Mouse (Mus musculus) ES-CJ7 (cell line): Measurements from ENCODE around the gene Mfap1a.
"Not testable (repeated sequence)": the region's sequence is repeated elsewhere in the genome, so short reads cannot be mapped to it uniquely, and the experiment has no call there.

Experiments
- DNase-seq: peaks from one replicate; pipeline ENCODE4 v3.0.0; 2011; ENCODE audit warnings: low read depth, low spot score

Gene Mfap1a

DNA sequence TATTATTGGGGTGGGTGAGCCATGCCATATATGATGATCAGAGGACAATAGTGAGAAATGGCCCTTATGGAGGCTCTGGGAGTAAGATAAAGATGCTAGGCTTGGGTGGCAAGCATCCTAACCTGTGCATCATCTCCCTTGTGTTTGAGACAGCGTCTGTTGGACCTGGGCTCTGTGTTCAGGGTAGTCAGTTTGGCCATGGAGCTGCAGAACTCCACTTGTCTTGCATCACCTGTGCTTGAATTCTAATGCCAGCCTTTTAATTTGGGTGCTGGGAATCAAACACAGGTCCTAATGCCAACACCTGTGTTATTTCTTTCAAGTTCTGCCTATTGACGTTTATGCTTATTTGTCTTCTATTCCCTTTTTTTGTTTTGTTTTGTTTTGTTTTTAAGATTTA lies 31.2 kb downstream of the Mfap1a start:
- DNase-seq, result not testable (repeated sequence)

DNA sequence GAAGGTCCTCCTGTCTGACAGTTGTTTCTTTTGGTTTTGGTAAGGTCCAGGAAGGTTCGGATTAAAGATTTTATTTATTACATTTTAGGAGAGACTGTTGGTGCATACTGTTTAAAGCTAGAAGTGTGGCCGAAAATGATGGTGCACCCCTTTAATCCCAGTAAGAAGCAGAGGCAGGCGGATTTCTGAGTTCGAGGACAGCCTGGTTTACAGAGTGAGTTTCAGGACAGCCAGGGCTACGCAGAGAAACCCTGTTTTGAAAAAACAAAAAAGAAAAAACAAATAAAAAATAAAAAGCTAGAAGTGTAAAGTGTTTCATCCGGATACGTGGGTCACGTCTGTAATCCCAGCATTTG lies 32.3 kb downstream of the Mfap1a start:
- DNase-seq, result no peak

DNA sequence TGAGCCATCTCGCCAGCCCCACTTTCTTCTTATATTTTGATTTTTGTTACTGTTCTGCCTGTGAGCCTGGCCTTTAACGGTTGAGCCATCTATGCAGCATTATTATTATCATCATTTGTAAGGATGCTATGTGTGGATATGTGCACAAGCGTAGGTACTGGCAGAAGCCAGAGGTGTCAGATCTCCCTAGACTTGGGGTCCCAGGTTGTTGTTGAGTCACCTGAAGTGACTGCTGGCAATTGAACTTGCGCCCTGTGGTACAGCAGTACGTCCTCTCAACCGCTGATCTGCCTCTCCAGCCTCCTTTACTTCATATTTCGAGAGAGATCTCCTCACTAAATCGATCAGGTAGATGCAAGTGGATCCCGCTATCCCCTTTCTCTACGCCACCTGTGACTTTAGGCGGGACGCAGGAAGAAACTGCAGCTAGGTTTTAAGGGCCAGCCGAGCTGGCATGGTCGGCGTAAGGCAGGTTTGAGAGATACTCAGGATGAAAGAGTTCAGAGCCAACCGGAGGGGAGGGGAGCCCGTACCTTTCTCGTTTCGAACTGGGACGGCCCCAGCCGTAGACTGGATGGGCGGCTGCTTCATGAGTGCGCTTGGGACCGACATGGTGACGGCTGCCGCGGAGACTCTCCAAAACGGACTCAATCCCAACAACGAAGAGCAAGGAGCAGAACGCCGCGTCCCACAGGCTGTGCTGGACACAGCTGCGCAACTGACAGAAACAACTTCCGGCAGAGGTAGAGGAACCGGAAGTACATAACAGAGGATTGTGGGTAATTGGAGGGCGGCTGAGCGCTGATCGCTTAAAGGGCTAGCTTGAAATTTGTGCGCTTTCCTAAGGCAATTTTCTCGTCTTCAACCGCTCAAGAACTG lies 32.9 kb downstream of the Mfap1a start, which contains the start of gene Mfap1b:
Mfap1b (minus strand) TSS at position 767 of the 879 bp plus-strand sequence.
- DNase-seq, result peak; percentile 89

DNA sequence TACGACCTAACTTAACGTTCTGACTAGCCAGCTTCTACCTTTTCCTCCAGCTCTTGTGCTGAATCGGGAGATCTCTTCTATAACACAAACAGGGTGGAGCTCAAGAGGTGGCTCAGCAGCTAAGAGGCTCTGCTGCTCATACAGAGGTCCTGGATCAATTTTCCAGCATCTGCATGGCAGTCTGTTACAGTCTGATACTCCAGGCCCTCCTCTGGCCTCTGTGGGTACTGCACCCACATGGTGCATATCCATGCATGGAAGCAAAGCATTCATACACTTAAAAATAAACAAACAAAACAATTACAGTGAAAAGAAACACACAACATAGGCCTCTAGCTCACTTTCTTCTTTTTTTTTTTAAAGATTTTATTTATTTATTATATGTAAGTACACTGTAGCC lies 33.7 kb downstream of the Mfap1a start:
- not testable (repeated sequence) for DNase-seq

DNA sequence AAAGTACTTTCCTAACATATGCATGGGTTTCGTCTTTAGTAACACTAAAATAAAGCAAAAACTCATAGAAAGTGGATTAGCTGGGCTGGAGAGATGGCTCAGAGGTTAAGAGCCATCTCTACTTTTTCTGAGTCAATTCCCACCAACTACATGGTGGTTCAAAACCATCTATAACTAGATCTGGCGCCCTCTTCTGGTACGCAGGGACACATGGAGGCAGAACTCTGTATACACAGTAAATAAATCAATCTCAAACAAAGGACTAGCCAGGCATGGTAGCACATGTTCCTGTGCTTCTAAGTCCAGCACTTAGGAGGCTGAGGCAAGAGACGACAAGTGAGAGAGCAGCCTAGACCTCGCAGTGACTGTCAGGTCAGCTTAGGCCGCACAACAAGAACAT lies 37.5 kb downstream of the Mfap1a start:
- not testable (repeated sequence) for DNase-seq

DNA sequence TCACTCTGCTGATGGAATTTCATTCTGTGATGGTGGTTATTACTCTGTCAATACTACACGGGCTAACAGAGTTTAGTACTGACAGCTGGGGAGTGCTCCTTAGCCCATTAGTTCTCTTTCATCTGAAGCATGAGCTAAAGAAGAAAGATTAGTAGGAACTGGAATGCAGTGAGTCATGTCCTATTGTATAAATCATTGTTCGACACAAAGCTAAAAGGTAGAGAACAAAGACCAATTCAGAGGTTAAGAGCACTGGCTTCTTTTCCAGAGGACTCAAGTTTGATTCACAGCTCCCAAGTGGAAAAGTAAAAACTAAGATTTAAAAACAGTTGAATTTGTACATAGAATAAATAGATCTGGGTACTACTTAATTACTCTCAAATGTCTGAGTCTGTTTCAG lies 46.4 kb downstream of the Mfap1a start:
- DNase-seq, result no peak

DNA sequence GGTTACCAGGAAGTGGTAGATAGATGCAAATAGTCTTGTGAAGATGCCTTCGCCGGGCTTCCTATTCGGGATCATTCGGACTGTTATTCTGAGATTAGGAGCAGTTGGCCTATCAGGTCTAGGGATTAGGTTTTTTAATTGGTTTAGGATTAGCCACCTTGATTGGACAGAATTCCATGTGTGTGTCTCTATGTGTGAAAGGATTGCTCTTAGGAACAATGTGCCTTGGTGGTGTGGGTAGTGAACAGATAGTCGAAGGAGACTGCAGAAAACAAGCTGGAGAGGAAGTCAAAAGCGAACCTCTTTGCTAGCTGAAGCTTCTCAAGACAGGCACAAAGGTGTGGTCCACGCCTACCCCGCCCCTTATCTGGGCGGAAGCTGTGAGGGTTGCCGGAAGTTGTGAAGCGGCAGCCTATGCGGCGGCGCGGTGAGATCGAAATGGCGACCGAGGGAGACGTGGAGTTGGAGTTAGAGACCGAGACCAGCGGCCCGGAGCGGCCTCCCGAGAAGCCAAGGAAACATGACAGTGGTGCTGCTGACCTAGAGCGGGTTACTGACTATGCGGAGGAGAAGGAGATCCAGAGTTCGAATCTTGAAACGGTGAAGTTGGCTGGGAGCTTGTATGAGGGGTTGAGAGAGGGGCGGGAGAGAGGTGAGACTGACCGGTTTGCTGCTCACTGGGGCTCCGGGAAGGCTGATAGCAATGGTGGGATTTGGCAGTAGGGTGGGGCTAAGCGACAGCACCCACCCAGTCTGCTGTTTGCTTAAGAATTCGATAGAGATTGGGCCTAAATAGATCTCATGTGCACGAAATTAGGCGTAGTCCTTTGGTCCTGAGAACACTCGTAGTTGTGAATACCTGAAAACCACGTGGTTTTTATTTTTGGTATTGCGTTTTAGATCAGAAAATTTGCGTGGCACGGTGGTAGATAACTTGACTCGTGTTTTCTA lies 49.5 kb downstream of the Mfap1a start, which contains the start of gene Serinc4:
Serinc4 (minus strand) TSS at position 90 of the 951 bp plus-strand sequence.
- peak; percentile 86 for DNase-seq

DNA sequence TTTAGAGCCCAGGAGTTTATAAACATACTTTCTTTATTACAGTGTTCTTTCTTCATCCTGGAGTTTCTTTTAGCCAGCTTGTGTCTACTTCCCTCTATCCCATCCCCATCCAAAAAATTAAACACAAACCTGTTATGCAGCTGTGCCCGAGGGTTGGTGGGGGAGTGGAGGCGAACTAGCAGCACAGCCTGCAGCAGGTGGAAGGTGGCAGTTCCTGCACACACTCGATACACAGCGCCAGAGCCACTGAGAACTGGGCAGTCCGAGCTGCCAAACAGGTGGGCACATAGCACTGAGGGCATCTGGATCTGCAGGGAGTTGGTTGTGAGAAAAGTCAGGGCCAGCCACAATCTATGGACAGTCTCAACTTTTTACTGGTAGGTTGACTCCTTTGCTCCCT lies 50.9 kb downstream of the Mfap1a start:
- no peak for DNase-seq

DNA sequence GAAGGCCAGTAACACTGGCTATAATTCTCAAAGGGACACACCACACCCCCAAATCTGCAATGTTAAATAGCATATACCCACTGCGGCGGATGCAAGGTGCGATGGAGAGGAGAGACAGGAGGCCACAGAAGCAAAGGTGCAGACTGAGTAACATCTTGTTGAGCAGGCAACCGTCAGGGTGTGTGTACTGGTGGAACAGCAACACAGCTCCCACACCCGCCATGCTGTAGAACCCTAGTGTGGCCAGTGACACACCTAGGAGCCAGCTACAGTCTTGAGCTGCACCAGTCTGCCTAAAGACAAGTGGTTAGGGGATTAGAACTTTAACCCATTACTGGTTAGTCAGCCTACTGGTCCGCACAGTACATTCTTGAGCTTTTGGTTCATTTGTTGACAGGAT lies 52.5 kb downstream of the Mfap1a start:
- DNase-seq, result no peak

DNA sequence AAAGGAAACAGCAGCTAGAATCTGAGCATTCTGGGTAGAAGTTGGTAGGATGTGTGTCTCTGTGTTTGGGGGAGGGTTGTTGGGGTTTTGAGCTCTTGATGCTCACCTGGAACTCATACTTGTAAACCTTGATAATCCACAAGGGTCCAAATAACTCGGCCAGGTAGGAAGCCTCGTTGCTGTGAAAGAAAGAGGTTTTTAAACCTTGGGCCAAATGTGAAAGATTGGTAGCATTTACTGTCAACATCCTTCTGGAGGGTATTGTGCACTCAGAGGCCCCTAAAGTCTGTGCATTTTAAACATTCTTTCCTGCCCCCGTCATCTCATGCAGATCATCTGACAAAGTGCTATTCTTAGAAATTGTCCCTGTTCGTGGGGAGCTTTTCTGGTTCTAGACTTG lies 53.5 kb downstream of the Mfap1a start, which contains the start of gene Hypk:
Hypk (plus strand) TSS at position 301 of the 400 bp plus-strand sequence.
- DNase-seq, result no peak

DNA sequence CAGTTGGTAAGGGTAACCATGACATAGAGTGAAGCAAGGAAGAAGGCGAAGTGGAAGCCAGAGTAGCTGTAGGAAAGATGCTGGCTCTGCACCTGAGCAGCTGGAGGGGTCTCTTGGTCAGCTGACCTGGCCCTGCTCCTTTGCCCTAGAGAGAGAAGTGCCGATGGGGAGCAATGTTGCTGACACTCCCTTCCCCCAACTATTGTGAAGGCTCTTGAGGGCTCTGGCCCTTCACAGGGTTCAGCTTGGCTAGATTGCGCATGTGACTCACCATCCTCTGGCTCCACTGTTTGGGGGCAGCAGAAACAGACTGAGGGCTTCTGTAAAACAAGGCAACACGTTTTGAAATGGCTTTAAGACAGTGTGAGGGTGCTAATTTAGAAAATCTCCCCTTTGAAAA lies 54.1 kb downstream of the Mfap1a start:
- DNase-seq, result no peak

DNA sequence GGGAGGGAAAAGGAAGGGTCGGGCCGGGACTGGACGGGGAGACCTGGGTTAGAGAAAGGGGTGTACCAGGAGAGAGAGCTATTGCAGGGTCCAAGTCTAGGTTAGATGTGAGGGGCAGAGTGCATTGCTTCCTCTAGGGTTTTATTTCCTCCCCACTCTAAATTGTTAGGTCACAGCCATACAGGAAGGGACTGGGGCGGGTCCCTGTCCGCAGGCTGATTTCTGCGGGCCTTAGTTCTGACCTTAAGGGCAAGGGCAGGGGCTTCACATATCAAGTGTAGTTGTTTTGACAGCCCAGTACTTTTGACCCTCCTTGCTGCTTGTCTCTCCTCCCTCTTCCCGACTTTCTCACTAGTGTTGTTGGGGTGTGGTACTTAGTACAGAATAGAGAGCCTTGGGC lies 56.4 kb downstream of the Mfap1a start:
- DNase-seq, result peak; percentile 32

DNA sequence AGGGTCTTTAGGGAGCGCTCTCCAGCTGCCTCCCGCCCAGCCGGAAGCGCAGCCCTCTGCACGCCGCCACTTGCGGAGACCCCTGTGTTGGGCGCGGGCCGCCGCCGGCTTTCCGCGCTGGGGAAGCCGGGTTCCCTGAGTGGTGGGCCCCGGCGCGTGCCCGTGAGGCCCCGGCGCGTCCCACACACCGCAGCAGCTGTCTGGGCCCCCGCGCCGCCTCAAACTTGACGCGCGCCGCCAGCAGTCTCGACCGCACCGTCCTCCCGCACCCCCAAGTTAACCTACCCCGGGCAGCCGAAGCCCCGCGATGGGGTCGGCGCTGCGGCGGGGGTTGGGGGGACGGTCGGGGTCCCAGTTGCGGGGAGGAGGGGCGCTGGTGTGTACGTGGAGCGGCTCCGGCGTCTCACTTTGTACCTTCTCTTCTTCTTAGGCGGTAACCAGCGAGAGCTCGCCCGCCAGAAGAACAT lies 56.9 kb downstream of the Mfap1a start:
- no peak for DNase-seq

DNA sequence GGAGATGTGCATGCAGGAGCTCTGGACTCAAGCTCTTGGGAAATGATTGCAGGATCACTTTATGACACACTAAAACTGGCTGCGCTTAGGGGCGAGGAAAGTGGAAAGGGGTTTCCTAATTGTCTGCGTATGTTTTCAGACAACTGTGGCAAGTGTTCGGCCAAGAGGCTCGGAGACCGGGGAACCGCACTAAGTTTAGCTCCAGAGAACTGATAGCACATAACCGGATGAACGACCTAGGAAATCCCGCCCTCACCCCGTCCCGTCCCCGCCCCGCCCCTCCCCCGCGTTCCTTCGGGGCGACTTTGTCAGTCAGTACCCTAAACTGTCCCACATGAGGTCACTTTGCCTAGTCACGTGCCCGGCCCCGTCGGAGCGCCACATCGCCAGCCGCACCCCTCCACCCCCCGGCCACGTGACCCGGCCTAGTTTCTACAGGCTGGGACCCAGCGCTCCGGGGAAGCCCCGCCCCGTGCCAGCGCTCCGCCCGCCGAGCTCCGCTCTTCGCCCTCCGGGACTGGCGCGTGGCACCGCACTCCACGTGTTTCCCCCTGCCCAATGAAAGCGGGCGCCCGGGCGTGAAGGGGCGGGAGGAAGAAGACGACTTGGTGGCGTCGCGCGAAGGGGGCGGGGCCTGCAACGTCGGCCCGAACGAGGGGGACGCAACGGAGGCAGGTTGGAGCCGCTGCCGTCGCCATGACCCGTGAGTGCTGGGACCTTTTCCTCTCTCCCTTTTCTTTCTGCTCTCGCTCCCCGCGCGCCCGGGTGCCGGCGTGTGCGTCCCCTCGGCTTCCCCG lies 57.5 kb downstream of the Mfap1a start, which contains the start of gene Serf2:
Serf2 (plus strand) TSS at position 457 of the 797 bp plus-strand sequence.
- peak; percentile 98 for DNase-seq

DNA sequence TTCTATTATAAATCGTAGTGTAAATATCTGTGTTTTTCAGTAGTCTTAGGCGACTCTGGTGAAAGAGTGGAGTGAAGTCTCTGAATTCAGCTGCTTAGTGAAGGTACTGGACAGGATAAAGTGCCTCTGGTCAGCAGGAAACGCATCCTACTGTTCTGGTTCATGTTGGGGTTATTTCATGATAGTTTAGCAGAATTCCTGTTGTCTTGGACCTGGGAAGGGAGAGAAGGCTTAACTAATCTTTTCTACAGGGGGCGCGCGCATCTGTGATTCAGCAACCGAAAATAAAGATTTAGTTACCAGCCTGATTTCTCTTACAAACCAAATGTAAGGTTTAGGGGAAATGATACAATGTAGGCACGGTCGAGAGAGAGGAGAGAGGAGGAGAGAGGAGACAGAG lies 58.3 kb downstream of the Mfap1a start:
- DNase-seq, result no peak

DNA sequence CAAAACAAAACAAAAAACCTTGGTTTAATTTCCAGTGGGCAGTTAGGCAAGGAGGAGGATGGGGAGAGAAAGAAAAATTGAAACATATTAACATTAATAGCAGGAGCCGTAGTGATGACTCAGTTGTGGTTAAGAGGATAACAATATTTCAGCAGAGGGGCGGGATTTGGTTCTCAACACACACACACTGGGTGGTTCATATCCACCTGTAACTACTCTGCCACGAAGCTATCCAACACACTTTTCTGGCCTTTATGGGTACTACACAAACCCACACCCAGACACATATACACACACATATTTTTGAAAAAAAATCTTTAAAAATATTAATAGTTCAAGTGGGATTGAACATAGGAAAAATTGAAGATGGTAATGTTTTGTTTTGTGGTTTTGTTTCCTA lies 59.5 kb downstream of the Mfap1a start:
- DNase-seq, result no peak

DNA sequence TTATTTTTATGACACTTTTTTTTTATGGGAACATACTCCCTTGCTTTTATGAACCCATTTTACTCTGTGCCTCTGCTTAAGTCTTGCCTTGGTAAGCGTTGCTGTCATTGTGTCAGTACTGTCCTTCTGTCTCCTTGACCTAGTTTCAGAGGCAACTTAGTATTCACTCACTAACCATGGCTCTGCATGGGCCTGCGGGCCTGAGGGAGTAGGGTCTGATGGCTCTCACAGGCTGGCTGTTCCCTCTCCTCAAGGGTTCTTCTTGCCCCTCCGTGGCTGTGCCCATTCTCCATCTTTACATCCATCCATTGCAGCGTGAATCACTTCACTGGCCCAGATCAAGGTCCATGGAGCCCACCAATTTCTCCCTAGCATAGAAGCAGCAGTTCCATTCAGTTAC lies 60.0 kb downstream of the Mfap1a start:
- DNase-seq, result no peak

DNA sequence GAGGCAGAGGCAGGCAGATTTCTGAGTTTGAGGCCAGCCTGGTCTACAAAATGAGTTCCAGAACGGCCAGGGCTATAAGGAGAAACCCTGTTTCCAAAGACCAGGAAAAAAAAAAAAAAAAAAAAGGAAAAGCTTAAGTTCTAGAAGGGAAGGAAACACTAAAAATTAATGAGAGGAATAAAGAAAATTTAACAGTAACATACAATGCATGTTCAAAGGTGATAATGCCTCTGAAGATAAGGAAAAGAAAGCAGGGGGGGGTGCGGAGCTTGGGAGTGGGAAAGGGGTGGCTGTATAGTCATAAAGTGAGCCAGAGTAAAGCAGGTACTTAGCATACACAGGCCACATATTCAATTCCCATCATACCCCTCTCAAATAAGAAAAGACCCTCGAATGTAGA lies 61.3 kb downstream of the Mfap1a start:
- DNase-seq, result no peak

DNA sequence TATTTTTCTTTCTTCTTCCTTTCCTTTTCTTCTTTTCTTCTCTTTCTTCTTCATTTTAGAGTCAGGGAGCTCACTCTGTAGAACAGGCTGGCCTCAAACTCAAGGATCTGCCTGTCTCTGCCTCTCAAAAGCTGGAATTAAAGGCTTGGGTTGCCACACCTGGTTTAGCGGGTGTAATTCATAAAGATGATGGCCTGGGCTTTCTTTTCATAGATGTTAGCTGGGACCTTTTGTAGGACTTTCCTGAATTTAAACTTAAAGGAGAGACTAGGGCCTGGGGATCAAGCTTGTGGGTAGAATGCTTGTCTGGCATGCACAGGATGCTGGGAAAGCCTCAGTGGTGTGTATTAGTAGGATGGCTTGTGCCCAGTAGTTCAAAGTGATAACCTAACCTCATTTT lies 62.3 kb downstream of the Mfap1a start, which contains the start of gene Ell3:
Ell3 (minus strand) TSS at position 101 of the 400 bp plus-strand sequence.
- DNase-seq, result no peak

DNA sequence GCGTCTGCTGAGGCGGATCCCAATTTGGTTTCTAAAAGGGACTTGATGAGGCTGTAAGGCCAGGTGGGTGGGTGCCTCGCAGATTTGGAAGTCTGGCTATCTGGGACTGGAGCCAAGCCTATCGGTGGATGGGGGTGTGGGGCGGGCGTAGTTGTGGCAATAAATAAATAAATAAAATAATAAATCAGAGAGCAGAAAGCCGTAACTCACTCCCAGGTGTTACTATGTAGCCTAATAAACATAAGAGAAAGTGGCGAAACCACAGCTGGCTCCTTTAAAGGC lies 63.5 kb downstream of the Mfap1a start:
- DNase-seq, result peak; percentile 32
